Mouse (Mus musculus) gastrocnemius, postnatal 25 days (tissue): ENCODE data around the gene Dmwd. TPM values are rescaled to one million over a fixed set of nuclear protein-coding genes. Genes with fewer than 3 reads are reported as not detected.

ENCODE experiments used
- microRNA-seq, 2 experiments: library from miRNA; unstranded; fragments of <30 nt; microRNA quantifications; one replicate each; pipeline ENCODE4 v1.2.0; 2021; ENCODE audit warnings: borderline replicate concordance in 2 of 2
- total RNA-seq, 2 experiments: library from RNA; stranded (reverse); gene quantifications; 1 replicate in 1 of 2; 2 replicates in 1 of 2; pipeline ENCODE4 v1.2.3; 2021

The Dmwd gene
- total RNA-seq, 2 experiments from 2014 or later = 22.4 to 22.7 TPM

Small RNA genes lying within 50 kb of the gene (microRNA-seq; reads per million reads assigned to microRNA genes)
- 3.7 to 5.0 reads per million in 2 experiments for gene Mir3100

Other genes with a start within 250 kb of the Dmwd start
- gene Mill2, start 236.3 kb upstream of the Dmwd start, total RNA-seq = 1 to 10 TPM; 2.8 to 3.4 TPM
- gene Pglyrp1, start 204.9 kb upstream of the Dmwd start, total RNA-seq = under 1 TPM; 0.51 to 0.67 TPM
- 1 to 10 TPM; 5.2 to 6.5 TPM for gene Ccdc61, start 165.8 kb upstream of the Dmwd start, total RNA-seq
- gene Nova2, start 150.3 kb upstream of the Dmwd start, total RNA-seq = 1 to 10 TPM; 1.7 to 2.1 TPM
- not detected for gene Nanos2, start 88.8 kb upstream of the Dmwd start, total RNA-seq
- gene Mypop, start 85.0 kb upstream of the Dmwd start, total RNA-seq = 1 to 10 TPM; 4.3 to 4.9 TPM
- 10 to 100 TPM; 13.7 to 14.3 TPM for gene Irf2bp1, start 72.2 kb upstream of the Dmwd start, total RNA-seq
- not detected for gene Foxa3, start 52.7 kb upstream of the Dmwd start, total RNA-seq
- gene Sympk, start 51.9 kb upstream of the Dmwd start, total RNA-seq = 10 to 100 TPM; 56.6 to 59.4 TPM
- not detected for gene Rsph6a, start 21.5 kb upstream of the Dmwd start, total RNA-seq
- gene Dmpk, start 7.6 kb downstream of the Dmwd start, total RNA-seq = 100 to 1,000 TPM; 315 to 350 TPM
- 1 to 10 TPM; 2.0 to 2.7 TPM for gene Six5, start 18.4 kb downstream of the Dmwd start, total RNA-seq
- not detected for gene Gm4969, start 42.1 kb downstream of the Dmwd start, total RNA-seq
- 1 to 10 TPM; 2.9 TPM for gene Fbxo46, start 43.6 kb downstream of the Dmwd start, total RNA-seq
- gene Qpctl, start 73.1 kb downstream of the Dmwd start, total RNA-seq = 1 to 10 TPM; 2.3 to 2.5 TPM
- 10 to 100 TPM; 48.2 to 50.0 TPM for gene Snrpd2, start 73.5 kb downstream of the Dmwd start, total RNA-seq
- gene Gipr, start 89.9 kb downstream of the Dmwd start, total RNA-seq = not detected
- 1 to 10 TPM; 8.4 to 9.4 TPM for gene Eml2, start 100.2 kb downstream of the Dmwd start, total RNA-seq
- gene Gpr4, start 136.3 kb downstream of the Dmwd start, total RNA-seq = 1 to 10 TPM; 1.7 to 2.4 TPM
- 10 to 100 TPM; 39.4 to 41.3 TPM for gene Opa3, start 152.1 kb downstream of the Dmwd start, total RNA-seq
- 10 to 100 TPM; 16.3 to 18.0 TPM for gene Vasp, start 195.6 kb downstream of the Dmwd start, total RNA-seq
- gene Ppm1n, start 203.8 kb downstream of the Dmwd start, total RNA-seq = not detected
- gene Rtn2, start 206.4 kb downstream of the Dmwd start, total RNA-seq = 100 to 1,000 TPM; 943 to 950 TPM
- gene Fosb, start 233.8 kb downstream of the Dmwd start, total RNA-seq = under 1 TPM; 0.43 to 0.64 TPM